Mouse (Mus musculus) megakaryocyte, adult 5-6 weeks (primary cell): ENCODE measurements around the gene Gpx8. TPM values are rescaled to one million over a fixed set of nuclear protein-coding genes. Genes with fewer than 3 reads are reported as not detected.

Experiments
- ATAC-seq: 2 replicates; pipeline ENCODE4 v1.8.0; 2016; ENCODE audit warnings: mild to moderate bottlenecking, inconsistent platforms; ENCODE audit not compliant: poor library complexity, severe bottlenecking
- total RNA-seq, 2 experiments: library from RNA; stranded (forward) in 1 of 2; stranded (reverse) in 1 of 2; fragments of 153-499, 151-499 nt in 1 of 2; fragments of 221-1000, 200-1000 nt in 1 of 2; gene quantifications; 2 replicates each; pipeline versions ENCODE4 v1.2.3 to v1.2.4; 2015 to 2017

Gpx8 gene
- total RNA-seq, 2 experiments from 2014 or later: 0.85 to 1.9 TPM

GRCm38 (mm10) chr13:113031351-113031750 lies 14.9 kb downstream of the Gpx8 start:
- no peak for ATAC-seq

GRCm38 (mm10) chr13:113023274-113024143 lies 22.7 kb downstream of the Gpx8 start:
- no peak for ATAC-seq

- no peak for ATAC-seq
Observed at GRCm38 (mm10) chr13:113022467-113022866, 23.7 kb downstream of the Gpx8 start.

GRCm38 (mm10) chr13:113021521-113021920 lies 24.7 kb downstream of the Gpx8 start:
- ATAC-seq: no peak

GRCm38 (mm10) chr13:113013174-113013953 lies 32.8 kb downstream of the Gpx8 start:
- ATAC-seq: peak; percentile 78

GRCm38 (mm10) chr13:113012683-113013082 lies 33.5 kb downstream of the Gpx8 start:
- no peak for ATAC-seq

GRCm38 (mm10) chr13:113000576-113001318 lies 45.5 kb downstream of the Gpx8 start:
- no peak for ATAC-seq

GRCm38 (mm10) chr13:113000090-113000489 lies 46.1 kb downstream of the Gpx8 start:
- ATAC-seq: no peak

- ATAC-seq: peak; percentile 20
Observed at GRCm38 (mm10) chr13:112998427-112999201, 47.6 kb downstream of the Gpx8 start.

GRCm38 (mm10) chr13:112997369-112997768 lies 48.8 kb downstream of the Gpx8 start:
- no peak for ATAC-seq

GRCm38 (mm10) chr13:112996407-112996806 lies 49.8 kb downstream of the Gpx8 start:
- ATAC-seq: 0 out of 2 replicates have a peak, but pooled peaks have one; percentile 9

GRCm38 (mm10) chr13:112994191-112994590 lies 52.0 kb downstream of the Gpx8 start:
- ATAC-seq: peak; percentile 61

- peak; percentile 10; the same call in 1 of the 2 replicates for ATAC-seq
Observed at GRCm38 (mm10) chr13:112993531-112994152, 52.6 kb downstream of the Gpx8 start, which contains the start of gene Mcidas. Gene Mcidas (plus strand): TSS chr13:112993845.

Other genes starting within 250 kb of the Gpx8 start
- 1.1 TPM in 2 replicates for gene Plpp1, start 245.6 kb downstream of the Gpx8 start, total RNA-seq (2015)
- 0.26 and 1.5 TPM in 2 replicates for gene Plpp1, start 245.6 kb downstream of the Gpx8 start, total RNA-seq (2017)
- 46.6 and 47.3 TPM in 2 replicates for gene Mtrex, start 119.0 kb downstream of the Gpx8 start, total RNA-seq (2015)
- gene Mtrex, start 119.0 kb downstream of the Gpx8 start, total RNA-seq (2017): 47.5 and 51.9 TPM in 2 replicates
- 9.9 and 12.0 TPM in 2 replicates for gene Dhx29, start 119.0 kb downstream of the Gpx8 start, total RNA-seq (2015)
- gene Dhx29, start 119.0 kb downstream of the Gpx8 start, total RNA-seq (2017): 14.7 and 14.9 TPM in 2 replicates
- gene Ccno, start 58.6 kb downstream of the Gpx8 start, total RNA-seq (2015): 2.8 and 4.7 TPM in 2 replicates
- 4.1 and 5.9 TPM in 2 replicates for gene Ccno, start 58.6 kb downstream of the Gpx8 start, total RNA-seq (2017)
- gene Mcidas, start 52.6 kb downstream of the Gpx8 start, total RNA-seq (2015): not detected in 2 replicates
- not detected in 2 replicates for gene Mcidas, start 52.6 kb downstream of the Gpx8 start, total RNA-seq (2017)
- not detected in 2 replicates for gene Cdc20b, start 11.3 kb downstream of the Gpx8 start, total RNA-seq (2015)
- not detected in 2 replicates for gene Cdc20b, start 11.3 kb downstream of the Gpx8 start, total RNA-seq (2017)
- gene Gzma, start 54.6 kb upstream of the Gpx8 start, total RNA-seq (2015): 14.6 and 29.7 TPM in 2 replicates
- gene Gzma, start 54.6 kb upstream of the Gpx8 start, total RNA-seq (2017): 20.3 and 49.5 TPM in 2 replicates
- gene Esm1, start 163.2 kb upstream of the Gpx8 start, total RNA-seq (2015): 0.07 and 0.71 TPM in 2 replicates
- 1.3 and 1.8 TPM in 2 replicates for gene Esm1, start 163.2 kb upstream of the Gpx8 start, total RNA-seq (2017)
- not detected in 2 replicates for gene Gzmk, start 179.5 kb upstream of the Gpx8 start, total RNA-seq (2015)
- not detected in 2 replicates for gene Gzmk, start 179.5 kb upstream of the Gpx8 start, total RNA-seq (2017)
- 0.07 and 0.22 TPM in 2 replicates for gene BC067074, start 246.7 kb upstream of the Gpx8 start, total RNA-seq (2015)
- 0.22 TPM in 1 of 2 replicates, not detected in the other for gene BC067074, start 246.7 kb upstream of the Gpx8 start, total RNA-seq (2017)